Mouse (Mus musculus) retina, postnatal 7 days (tissue): ENCODE results near the gene Vmn1r75.

ENCODE experiments used
- DNase-seq: peaks from one replicate; pipeline ENCODE4 v3.0.0-alpha.2; 2012; ENCODE audit warnings: low read depth, low spot score

The Vmn1r75 gene

DNA sequence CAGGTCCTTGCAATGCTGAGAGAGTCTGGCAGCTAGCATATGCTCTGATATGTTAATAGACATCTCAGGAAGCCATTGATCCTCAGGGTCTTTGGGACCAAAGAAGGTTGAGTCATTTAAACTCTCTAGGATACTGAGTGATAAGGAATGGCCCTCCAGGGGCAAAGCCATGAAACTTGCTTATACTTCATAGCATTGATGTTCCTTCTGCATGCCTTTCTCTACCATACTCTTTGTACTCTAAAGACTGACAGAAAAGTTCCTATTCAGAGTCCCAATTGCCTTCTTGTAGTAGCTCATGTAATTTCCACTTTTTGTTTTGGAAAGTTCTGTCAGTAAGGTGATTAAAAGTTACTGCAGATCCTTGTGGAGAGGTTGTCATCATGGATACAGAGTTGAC, at the start of gene Vmn1r75:
TSS of gene Vmn1r75 (plus strand) at position 301 of the 400 bp plus-strand sequence.
- DNase-seq: no peak

DNA sequence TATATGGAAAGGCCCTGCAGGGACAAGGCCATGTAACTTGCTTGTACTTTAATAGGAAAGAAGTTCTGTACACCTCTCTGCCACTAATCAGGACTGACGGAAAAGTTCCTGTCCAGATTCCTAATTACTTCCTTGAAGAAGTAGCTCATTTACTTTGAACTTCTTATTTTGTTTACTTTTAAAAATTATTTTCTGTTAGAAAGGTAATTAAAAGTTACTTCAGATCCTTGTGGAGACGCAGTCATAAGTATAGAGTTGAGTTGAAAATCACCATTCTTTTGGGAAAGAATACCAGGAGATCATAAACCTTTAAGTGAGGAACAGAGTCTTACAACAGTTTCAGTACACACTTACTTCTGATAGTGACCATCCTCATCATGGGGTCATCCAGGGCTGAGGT, 40.8 kb upstream of the Vmn1r75 start, which contains the start of gene Vmn1r74:
TSS of gene Vmn1r74 (plus strand) at position 301 of the 400 bp plus-strand sequence.
- no peak for DNase-seq
